Mouse (Mus musculus): ENCODE data around the gene Celf2. TPM values are rescaled to one million over a fixed set of nuclear protein-coding genes. Genes with fewer than 3 reads are reported as not detected.

Gene Celf2
- polyA plus RNA-seq, 1 experiment: 68.8 TPM

GRCm38 (mm10) chr2:7025594-7025993 is 483.8 kb downstream of the Celf2 start:
- no peak for DNase-seq (ENCODE audit: low read depth)

GRCm38 (mm10) chr2:7022184-7022583 is 487.2 kb downstream of the Celf2 start:
- DNase-seq (ENCODE audit: low read depth): no peak

GRCm38 (mm10) chr2:7017384-7018113 is 491.8 kb downstream of the Celf2 start:
- no peak for DNase-seq (ENCODE audit: low read depth)

- no peak for DNase-seq (ENCODE audit: low read depth)
These were observed 496.2 kb downstream of the Celf2 start for GRCm38 (mm10) chr2:7013126-7013525.

- no peak for DNase-seq (ENCODE audit: low read depth)
These were observed 502.5 kb downstream of the Celf2 start for GRCm38 (mm10) chr2:7006816-7007215.

- DNase-seq (ENCODE audit: low read depth): no peak
These were observed 507.4 kb downstream of the Celf2 start for GRCm38 (mm10) chr2:7001967-7002366.

- no peak for DNase-seq (ENCODE audit: low read depth)
These were observed 518.3 kb downstream of the Celf2 start for GRCm38 (mm10) chr2:6991010-6991421.

- no peak for DNase-seq (ENCODE audit: low read depth)
These were observed 523.7 kb downstream of the Celf2 start for GRCm38 (mm10) chr2:6985706-6986105.

GRCm38 (mm10) chr2:6983902-6984301 is 525.5 kb downstream of the Celf2 start:
- DNase-seq (ENCODE audit: low read depth): no peak

- no peak for DNase-seq (ENCODE audit: low read depth)
These were observed 533.1 kb downstream of the Celf2 start for GRCm38 (mm10) chr2:6976300-6976699.

- DNase-seq (ENCODE audit: low read depth): no peak
These were observed 540.1 kb downstream of the Celf2 start for GRCm38 (mm10) chr2:6969228-6969627.

GRCm38 (mm10) chr2:6965243-6965642 is 544.1 kb downstream of the Celf2 start:
- no peak for DNase-seq (ENCODE audit: low read depth)

- DNase-seq (ENCODE audit: low read depth): no peak
These were observed 558.7 kb downstream of the Celf2 start for GRCm38 (mm10) chr2:6950702-6951101.

- no peak for DNase-seq (ENCODE audit: low read depth)
These were observed 563.5 kb downstream of the Celf2 start for GRCm38 (mm10) chr2:6945638-6946415.

GRCm38 (mm10) chr2:6943651-6944050 is 565.7 kb downstream of the Celf2 start:
- no peak for DNase-seq (ENCODE audit: low read depth)

- DNase-seq (ENCODE audit: low read depth): no peak
These were observed 566.5 kb downstream of the Celf2 start for GRCm38 (mm10) chr2:6942635-6943390.

- no peak for DNase-seq (ENCODE audit: low read depth)
These were observed 570.2 kb downstream of the Celf2 start for GRCm38 (mm10) chr2:6939143-6939542.

- DNase-seq (ENCODE audit: low read depth): no peak
These were observed 576.2 kb downstream of the Celf2 start for GRCm38 (mm10) chr2:6933130-6933529.

GRCm38 (mm10) chr2:6927693-6928360 is 581.5 kb downstream of the Celf2 start:
- DNase-seq (ENCODE audit: low read depth): no peak

GRCm38 (mm10) chr2:6925505-6925904 is 583.9 kb downstream of the Celf2 start:
- DNase-seq (ENCODE audit: low read depth): no peak

- no peak for DNase-seq (ENCODE audit: low read depth)
These were observed 585.5 kb downstream of the Celf2 start for GRCm38 (mm10) chr2:6923738-6924474.

Data from gonadal fat pad, adult 2 months (tissue).